Mouse (Mus musculus) kidney, postnatal 4 days (tissue): ENCODE data around the gene Rnf114.

ENCODE experiments used
- DNase-seq, 2 experiments: peaks; one replicate each; pipeline ENCODE4 v3.0.0; 2021; ENCODE audit warnings: mixed read lengths in 2 of 2

The Rnf114 gene

DNA sequence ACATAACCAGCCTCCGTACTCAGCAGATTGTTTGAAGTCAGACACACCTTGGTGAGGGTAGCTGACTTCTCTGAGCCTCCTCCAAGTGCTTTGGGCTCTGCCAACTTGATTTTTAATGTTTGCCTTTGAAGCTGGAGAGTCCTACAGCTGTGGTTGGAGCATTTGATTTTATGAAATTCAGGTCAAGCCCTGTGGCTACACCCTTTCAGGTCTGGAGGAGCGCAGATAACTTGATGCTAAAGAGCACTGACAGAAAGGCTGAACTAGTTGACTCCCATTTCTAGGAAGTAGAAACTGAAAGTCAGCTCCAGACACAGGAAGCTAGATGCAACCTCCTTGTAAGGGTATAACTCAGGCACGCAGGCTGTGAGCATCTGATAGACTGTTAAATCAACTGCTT is 12.7 kb downstream of the Rnf114 start:
- no peak for DNase-seq

DNA sequence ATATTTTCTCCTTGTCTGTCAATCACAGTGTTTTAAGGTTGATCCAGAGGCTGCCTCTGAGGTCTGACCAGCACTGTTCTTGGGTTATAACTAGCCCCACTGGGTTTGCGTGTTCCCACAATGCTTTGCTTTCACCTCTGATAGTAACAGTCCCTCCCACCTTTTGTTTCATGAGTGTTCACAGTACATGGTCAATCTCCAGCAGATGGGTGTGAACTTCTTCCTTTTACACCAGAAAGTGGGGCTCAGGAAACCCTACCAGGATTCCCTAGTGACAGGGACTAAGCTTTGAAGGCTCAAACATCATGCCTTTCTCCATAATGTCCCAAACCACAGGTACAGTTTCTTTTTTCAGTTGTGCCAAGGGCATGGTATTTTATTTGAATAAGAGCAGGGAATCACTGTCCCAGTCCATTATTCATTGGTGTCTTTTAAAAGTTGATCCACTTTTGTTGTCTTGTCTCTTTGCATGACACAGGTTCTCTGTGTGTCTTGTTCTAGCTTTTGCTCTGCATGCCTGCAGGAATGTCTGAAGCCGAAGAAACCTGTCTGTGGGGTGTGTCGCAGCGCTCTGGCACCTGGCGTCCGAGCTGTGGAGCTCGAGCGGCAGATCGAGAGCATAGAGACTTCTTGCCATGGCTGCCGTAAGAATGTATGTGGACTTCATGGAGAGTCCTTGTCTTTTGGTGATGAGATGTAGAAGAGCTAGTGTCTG is 14.3 kb downstream of the Rnf114 start:
- DNase-seq = no peak

DNA sequence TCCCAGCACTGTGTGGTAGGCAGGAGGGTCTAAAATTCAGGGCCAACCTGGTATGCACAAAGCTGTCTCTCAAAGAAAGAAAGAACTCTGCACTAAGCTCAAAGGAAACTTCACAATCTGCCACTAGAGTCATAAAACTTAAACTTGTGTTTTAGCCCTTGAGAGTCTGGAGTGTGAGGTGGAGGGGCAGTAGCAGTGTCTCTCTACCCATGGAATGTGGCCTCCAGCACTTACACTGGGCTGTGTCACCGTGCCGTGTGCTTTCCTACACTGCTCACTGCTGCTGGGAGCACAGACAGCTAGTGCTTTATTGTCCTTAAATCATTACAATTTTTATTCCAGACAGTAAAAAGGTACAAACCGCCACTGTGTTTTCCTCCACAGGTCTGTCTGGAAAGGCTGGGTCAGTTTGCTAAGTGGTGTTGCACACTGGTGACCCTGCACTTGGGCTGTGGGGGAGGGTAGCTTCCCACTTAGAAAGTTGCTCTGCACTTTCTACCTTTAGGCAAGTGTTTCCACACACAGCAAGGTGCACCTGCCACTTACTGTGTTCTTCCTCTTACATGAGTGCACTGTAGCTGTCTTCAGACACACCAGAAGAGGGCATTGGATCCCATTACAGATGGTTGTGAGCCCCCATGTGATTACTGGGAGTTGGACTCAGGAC is 15.4 kb downstream of the Rnf114 start:
- DNase-seq = no peak

DNA sequence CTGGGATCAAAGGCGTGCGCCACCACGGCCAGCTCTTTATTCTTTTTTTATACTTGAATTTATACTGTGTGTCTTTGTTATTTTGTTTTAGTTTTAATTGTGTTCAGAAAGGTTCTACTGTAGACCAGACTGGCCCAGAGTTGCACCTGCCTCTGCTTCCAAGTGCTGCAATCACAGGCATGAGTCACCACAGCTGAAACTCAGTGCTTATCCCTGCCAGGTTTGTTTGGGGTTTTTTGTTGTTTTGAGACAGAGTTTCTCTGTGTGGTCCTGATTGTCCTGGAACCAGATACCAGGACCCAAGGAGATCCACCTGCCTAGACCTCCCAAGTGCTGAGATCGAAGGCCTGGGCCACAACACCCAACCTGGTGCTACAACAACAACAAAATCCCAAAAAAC is 16.1 kb downstream of the Rnf114 start:
- DNase-seq = no peak

DNA sequence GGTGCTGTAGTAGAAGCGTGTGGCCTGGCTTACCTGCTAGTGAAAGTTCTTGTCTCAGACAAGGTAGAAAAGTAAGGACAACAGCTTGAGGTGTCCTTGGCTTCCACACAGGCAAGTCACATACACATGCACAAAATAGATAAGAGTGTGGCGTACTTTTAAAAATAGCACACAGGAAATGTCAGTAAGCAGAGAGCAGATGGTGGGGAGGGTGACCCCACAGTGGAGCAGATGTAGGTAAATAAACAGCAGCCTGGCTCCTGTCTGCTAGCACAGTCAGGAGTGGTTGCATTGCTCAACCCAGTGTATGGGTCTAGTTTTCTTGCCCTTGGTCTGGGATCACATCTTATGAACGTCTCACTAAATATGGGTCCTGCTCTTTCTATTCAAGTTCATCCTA is 18.0 kb downstream of the Rnf114 start:
- no peak for DNase-seq

DNA sequence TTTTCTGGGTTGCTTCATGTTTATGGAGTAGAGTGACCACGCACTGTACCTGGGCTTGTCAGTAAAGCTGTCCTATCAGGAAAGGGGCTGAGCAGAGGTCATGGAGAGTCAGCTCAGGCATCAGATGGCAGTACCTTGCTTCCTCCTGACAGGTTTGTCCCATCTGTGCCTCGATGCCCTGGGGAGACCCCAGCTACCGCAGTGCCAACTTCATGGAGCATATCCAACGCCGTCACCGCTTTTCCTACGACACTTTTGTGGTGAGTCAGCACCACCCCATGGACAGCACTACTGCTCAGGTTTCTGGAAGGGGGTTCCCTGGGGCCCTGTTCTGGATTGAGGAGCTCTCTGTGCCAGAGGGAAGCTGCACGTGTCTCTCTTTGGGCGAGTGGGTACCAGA is 19.9 kb downstream of the Rnf114 start:
- no peak for DNase-seq

DNA sequence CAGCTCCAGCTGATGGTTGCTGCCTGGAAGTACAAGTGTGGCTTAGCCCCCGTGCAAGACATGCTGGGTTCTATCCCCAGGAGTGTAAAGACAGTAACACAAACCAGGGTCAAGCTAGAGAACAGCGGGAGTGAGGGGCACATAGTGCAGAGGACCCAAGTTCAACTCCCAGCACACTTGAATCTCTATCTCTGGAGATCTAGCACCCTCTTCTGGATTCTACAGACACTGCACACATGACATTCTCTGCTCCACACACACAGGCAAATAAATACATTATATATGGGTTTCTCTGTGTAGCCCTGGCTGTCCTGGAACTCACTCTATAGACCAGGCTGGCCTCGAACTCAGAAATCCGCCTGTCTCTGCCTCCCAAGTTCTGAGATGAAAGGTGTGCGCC is 20.5 kb downstream of the Rnf114 start:
- DNase-seq = no peak

DNA sequence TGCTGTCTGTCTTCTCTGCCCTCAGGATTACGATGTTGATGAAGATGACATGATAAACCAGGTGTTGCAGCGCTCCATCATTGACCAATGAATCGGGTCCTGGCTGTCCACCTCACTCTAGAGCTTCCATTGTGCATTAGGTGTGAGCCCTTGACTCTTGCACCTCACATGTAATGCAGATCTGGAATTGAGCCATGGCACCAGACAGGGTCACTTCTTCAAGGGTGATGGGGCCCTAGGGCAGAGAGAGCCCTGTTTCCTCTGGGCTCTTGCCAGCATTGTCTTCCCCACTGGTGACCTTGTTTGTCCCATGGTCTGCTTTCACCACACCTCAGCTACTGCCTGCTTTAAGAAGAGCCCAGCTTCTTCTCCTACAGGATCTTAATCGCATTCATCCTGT is 22.2 kb downstream of the Rnf114 start:
- DNase-seq = no peak

DNA sequence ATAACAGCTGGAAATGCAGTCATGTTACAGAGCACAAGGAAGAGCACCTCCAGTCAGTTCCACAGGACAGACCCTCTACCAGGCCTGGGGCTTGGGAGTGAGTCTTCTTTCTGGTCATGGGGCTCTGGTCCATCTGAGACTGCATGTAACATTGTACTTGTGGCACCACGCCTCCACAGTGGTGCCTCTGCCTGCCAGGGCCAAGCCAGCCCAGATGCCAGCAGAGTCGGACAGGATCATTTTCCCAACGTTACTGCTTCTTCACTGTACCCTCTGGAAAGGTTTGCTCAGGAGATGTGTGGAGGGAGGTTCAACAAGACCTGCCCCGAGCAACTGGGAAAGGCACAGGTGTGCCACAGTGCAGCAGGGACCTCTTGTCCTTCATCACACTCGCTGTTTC is 23.2 kb downstream of the Rnf114 start:
- DNase-seq = no peak

DNA sequence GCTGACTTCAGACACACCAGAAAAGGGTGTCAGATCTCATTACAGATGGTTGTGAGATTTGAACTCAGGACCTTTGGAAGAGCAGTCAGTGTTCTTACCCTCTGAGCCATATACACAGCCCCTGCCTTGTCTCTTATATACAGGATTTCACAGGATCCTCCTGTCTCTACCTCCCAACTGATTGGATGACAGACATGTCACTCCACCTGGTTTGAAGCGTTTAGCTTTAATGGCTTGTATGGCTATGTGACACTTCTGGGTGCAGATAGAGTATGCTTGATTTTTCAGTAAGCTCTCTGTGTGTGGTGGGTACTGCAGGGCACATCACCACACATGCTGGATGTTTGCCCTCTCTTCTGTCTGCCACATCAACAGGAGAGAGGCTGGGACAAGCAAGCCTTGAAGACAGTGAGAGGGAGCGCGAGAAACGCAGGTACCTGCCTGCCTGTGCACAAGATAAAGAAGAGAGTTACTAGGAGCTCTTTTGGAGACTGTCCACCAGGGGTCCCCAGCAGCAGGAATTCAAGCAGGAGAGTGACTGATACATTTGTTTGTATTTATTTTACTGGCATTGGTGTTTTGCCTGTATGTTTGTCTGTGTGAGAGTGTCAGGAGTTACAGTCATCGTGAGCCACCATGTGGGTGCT is 27.3 kb downstream of the Rnf114 start:
- DNase-seq = peak; percentile 20 to 40

DNA sequence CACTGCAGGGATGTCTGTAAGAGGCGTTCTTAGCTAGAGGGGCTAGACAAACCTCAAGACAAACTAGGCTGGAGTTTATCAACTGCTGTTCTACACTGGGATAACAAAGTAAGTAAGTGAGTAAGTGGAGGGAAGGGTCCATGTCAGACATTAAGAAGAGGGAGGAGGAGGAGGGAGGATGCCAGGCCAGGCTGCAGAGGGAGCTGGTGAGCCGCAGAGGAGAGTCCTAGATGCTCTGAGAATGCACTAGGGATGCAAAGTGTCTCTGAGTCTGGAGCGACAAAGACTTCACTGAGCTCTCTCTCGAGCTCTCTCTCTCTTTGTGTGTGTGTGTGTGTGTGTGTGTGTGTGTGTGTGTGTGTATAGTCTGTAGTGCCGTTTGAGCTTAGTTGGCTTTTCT is 35.8 kb downstream of the Rnf114 start:
- peak; percentile 62 to 65 for DNase-seq

DNA sequence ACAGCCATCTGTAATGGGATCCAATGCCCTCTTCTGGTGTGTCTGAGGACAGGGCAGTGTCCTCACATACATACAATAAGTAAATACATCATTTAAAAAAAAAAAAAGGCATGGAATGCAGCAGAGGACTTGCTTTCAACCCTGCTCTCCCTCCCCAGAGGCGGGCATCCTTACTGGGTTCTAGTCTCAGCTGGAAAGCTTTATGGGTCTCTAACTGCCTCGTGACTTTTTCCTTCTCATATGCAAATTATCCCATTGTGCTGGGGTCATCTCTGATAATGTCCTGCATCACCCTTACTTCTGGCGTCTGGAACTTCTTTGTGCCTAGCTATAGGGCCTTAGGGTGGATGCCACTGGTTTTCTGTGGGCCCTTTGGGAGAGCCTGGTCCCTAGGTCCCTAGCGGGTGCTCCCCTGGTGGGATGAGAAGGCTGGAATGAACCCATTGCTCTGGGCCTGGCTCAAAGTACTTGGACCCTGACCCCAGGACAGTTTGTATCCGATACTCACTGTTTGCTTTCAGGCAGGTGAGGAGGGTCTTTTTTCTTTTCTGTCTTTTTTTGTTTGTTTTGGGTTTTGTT is 37.6 kb downstream of the Rnf114 start:
- no peak for DNase-seq

DNA sequence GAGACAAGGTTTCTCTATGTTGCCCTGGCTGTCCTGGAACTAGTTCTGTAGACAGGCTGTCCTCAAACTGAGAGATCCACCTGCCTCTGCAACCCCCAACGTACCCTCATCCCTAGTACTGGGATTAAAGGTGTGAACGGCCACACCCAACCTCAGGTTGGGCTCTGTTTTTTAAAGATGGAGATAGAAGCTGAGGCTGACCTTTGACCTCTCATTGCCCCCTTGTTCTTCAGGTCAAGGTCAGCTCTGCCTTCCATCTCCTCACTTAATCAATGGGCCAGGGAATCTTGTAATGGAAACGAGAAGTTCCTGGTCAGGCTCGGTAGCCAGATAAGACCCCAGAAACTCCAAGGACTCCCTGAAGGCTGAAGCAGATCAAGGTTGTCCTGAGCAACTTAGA is 38.1 kb downstream of the Rnf114 start:
- DNase-seq = no peak

DNA sequence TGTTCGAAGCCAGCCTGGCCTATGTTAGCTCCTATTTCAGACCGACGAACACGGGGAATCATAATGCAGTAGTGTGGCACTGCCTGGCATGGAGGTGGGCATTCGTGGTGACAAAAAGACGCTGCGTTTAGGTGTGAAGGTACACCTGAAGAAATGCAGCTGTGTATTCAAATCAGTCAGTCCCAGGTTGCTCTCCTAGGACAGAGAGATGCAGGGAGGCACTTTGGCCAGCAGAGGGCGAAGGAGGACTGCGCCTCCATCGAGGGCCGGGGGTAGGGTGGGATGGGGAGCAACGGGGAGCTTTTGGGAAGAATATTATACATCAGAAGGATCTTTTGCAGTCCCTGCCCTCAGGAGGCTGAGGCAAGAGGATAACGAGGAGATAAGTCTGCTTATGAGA is 39.7 kb downstream of the Rnf114 start:
- peak; percentile 80 to 81 for DNase-seq

DNA sequence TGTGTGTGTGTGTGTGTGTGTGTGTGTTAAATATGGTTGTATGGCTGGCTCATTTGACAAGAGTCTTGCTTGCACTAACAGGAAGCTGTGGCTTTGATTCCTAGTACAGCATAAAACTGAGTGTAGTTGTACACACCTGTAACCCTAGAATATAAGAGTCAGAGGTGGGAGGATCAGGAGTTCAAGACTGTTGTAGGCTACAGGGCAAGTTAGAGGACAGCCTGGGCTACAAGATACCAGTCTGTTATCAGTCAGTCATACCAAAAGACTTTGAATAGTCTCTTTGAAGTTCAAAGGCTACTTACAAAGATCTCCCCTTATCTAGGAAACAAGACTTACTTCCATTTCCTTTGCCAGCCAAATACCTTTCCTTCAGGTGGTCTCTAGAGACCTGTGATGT is 41.4 kb downstream of the Rnf114 start:
- DNase-seq = no peak

DNA sequence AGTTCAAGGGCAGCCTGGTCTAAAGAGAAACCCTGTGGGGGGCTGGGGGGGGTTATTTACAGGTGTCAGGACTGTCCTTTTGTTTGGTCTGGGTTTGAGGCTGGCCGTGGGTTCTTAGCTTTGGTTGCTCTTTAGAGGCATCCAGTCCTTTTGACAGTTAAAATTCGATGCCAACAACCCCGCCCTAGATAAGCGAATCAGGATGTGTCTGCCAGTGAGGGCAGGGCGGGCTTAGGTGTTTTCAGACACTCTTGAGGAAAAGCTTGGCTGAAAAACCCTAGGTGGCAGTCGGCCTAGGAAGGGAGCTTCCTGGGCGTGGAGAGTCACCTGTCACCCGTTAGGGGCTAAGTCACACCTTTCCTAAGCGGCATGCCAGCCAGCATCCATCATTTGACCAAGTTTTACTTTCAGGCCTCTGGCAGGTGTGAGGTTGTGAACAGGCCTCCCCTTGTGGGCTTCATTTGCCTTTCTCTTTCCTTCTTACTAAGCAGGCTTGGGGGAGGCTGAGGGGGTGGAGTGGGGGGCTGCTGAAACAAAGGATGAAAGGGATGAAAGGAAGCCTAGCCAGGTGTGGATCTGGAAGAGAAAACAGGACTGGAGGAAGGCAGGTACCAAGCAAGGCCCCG is 44.0 kb downstream of the Rnf114 start:
- DNase-seq = no peak

DNA sequence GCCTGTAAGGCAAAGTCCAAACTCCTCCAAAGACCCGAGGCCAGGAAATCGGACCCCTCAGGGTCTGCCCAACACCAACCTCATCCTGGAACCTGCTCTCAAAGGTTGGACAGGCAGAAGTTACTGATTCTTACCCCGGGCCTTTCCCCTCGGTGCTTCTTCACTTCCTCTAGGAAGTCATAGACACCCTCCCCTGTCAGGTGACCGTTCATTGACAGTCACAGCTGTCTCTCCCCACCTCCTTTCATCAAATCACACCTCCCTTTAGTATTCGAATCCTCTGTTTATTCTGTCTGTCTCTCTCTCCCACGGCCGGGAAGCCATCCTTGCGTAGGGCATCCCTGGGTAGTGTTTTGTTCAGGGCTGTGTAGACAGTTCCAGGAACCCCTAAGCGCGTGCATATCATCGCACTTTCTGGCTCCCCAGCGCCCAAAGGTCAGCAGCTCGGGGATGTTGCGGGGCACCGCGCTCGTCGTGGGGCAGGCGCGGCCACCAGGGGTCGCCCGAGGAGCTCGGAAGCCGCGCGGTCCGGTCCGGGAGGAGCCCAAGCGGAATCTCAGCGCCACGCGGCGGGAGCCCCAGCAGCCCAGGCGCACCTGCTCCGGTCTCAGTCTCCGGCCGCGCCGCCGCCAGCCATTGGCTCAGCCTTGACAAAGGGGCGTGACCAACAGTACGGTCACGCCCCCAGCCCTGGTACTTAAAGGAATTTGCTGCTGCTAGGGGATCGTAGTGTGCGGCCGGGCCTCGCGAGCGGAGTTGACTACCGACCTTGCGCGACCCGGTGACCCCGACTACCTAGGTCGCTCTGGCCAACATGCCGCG is 45.2 kb downstream of the Rnf114 start, which contains the start of gene Snai1:
Gene Snai1 (plus strand): TSS at position 720 of the 822 bp plus-strand sequence.
- peak; percentile 96 to 99 for DNase-seq

DNA sequence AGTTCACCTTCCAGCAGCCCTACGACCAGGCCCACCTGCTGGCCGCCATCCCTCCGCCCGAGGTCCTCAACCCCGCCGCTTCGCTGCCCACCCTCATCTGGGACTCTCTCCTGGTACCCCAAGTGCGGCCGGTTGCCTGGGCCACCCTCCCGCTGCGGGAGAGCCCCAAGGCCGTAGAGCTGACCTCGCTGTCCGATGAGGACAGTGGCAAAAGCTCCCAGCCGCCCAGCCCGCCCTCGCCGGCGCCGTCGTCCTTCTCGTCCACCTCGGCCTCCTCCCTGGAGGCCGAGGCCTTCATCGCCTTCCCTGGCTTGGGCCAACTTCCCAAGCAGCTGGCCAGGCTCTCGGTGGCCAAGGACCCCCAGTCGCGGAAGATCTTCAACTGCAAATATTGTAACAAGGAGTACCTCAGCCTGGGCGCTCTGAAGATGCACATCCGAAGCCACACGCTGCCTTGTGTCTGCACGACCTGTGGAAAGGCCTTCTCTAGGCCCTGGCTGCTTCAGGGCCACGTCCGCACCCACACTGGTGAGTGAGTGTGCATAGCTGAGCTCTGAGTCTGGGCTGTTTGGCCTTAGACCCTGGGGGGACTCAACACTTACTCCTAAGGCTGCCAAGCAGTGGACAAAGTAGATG is 46.3 kb downstream of the Rnf114 start:
- DNase-seq = peak; percentile 45 to 56

DNA sequence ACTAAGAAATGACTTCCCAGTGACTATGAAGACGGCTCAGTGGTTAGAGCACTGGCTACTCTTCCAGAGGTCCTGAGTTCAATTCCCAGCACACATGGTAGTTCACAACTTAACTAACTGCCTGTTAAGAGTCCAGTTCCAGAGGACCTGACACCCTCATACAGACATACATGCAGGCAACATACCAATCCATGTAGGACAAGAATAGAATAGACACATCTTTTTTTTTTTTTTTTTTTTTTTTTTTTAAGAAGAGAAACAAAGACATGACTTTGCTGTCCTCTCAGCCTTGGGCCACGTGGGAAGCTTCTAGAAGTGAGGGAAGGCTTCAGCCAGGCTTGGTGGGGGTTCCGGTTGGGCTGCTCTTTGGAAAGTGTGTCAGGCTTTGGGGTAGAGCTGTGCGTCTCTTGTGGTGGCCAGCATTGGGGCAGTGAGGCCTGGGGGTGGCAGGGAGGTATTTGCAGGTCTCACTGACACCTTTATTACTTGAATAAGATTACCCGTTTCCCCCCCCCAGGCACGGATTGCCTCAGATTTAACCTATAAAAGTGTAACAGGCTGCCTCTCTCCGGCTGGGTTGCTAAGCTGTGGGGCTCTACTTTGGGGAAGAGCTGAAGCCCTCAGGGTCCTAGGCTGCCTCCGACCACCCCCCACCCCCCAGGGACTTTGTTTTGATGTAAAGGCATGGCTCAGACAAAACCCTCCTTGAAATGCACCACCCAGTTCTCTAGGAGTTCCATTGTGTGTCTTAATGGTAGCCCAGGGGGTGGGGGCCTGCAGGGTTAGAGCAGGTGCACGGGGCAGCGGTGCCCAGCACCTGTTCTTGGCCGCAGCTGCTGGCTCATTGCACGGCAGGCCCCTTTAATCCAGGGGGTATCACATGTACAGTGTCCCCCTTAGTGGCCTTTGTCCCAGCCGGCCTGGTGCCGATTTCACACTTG is 47.4 kb downstream of the Rnf114 start:
- DNase-seq = peak; percentile 17 to 50

DNA sequence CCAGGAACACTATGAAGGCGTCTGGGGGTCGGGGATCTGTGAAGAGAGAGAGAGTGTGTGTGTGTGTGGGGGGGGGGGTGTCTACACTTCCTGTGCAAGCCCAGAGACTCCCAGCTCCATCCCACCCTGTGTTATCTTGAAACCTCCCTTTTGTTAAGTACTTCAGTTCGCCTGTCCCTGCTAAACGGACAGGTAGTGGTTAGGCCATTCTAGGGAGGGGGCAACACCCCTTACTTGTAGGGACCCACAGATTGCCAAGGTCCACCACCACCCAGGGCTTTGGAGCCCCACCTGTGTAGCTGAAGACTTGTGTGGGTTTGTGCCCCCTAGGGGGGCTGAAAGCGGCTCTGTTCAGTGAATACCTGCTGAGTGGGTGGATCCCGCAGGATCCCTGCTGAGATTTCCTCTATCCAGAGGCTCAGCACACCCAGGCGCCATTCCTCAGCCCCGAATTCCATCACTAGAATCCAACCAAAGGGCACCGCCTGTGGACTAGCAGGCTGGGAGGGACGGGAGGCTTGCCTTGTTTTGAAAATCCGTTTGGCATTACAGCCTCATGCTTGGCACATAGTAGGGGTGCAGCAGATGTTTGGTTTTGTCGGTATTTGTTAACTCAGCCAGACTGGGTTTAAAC is 48.1 kb downstream of the Rnf114 start:
- peak; percentile 27 to 49 for DNase-seq
